ENCODE assay signal across 28 mouse cellular contexts in genomic region chr3:78795951-78796455, GRCm38 (mm10).
DNase-seq lines count a peak whose midpoint lies in the region; ATAC-seq and TF ChIP-seq lines count a peak whose summit lies in the region.
"Had no signal": no experiment of that assay in that cellular context is flagged by ENCODE, and none has a peak within 500 bp of the region (broad histone marks: within the 10 kb centered on the region; RNA-seq: fewer than 3 reads in every experiment).

No protein-coding gene starts in this region.

- H3K79me2 ChIP-seq in liver, adult 2 months (ENCODE audit: control insufficient read depth, insufficient read depth, low read length): no peaks in the 10 kb centered on the region

- no peak overlapping the region for H3K4me2 ChIP-seq in liver, embryonic 12.5 days
- H3K4me2 ChIP-seq: embryonic facial prominence, embryonic 13.5 days; heart, embryonic 15.5 days; hindbrain, embryonic 12.5 days; intestine, embryonic 15.5 days; midbrain, embryonic 12.5 days; stomach, embryonic 15.5 days had no signal

- H3K27ac ChIP-seq in liver, adult 2 months (replicated peaks; ENCODE audit: insufficient read depth, low read depth, low read length): no peak overlapping the region
- H3K27ac ChIP-seq in liver, embryonic 12.5 days: no peak overlapping the region
- H3K27ac ChIP-seq: embryonic facial prominence, embryonic 13.5 days; heart, embryonic 15.5 days; hindbrain, embryonic 12.5 days; hindbrain, postnatal 0 days; intestine, embryonic 15.5 days; midbrain, embryonic 12.5 days; stomach, embryonic 15.5 days had no signal

- H3K9me3 ChIP-seq in liver, embryonic 12.5 days (replicated peaks): no peaks in the 10 kb centered on the region
- H3K9me3 ChIP-seq: G1E; heart, embryonic 15.5 days; hindbrain, embryonic 12.5 days; intestine, embryonic 15.5 days; megakaryocyte, embryonic 14.5 days; midbrain, embryonic 12.5 days; stomach, embryonic 15.5 days had no signal

- 86% methylated on average over 4 of the region's 4 CpGs for WGBS in liver, adult 2 months
- 70% methylated on average over 4 of the region's 4 CpGs for WGBS in liver, embryonic 12.5 days (ENCODE audit: insufficient replicate concordance)

- no peak for TF ChIP-seq CTCF in liver, adult 2 months (IDR thresholded peaks at IDR 0.05; ENCODE audit: low read depth, low read length)

- H3K4me3 ChIP-seq in liver, adult 2 months (ENCODE audit: insufficient read depth, low read depth, low read length): no peak overlapping the region
- no peak overlapping the region for H3K4me3 ChIP-seq in liver, embryonic 12.5 days
- H3K4me3 ChIP-seq: embryonic facial prominence, embryonic 13.5 days; erythroblast, embryonic 14.5 days; heart, embryonic 15.5 days; hindbrain, embryonic 12.5 days; intestine, embryonic 15.5 days; megakaryocyte, embryonic 14.5 days; midbrain, embryonic 12.5 days; stomach, embryonic 15.5 days had no signal

- ATAC-seq in liver, embryonic 12.5 days: no peak
- ATAC-seq: hindbrain, postnatal 0 days; intestine, embryonic 15.5 days; Patski had no signal

- no peak for TF ChIP-seq POLR2A in liver, adult 2 months (IDR thresholded peaks at IDR 0.05; ENCODE audit: extremely low read depth, insufficient read depth, low read length)

- intact Hi-C loops in left cerebral cortex, postnatal 4 days (cut with DNase I): no loop called here

- H3K27me3 ChIP-seq in liver, adult 2 months (ENCODE audit: control insufficient read depth, insufficient read depth, low read length): no peaks in the 10 kb centered on the region
- H3K27me3 ChIP-seq in liver, embryonic 12.5 days (replicated peaks): no peaks in the 10 kb centered on the region
- H3K27me3 ChIP-seq: CH12.LX; embryonic facial prominence, embryonic 13.5 days; heart, embryonic 15.5 days; hindbrain, embryonic 12.5 days; intestine, embryonic 15.5 days; megakaryocyte, embryonic 14.5 days; midbrain, embryonic 12.5 days; stomach, embryonic 15.5 days had no signal

- no peaks in the 10 kb centered on the region for H3K36me3 ChIP-seq in liver, adult 2 months (ENCODE audit: control insufficient read depth, insufficient read depth, low read length)
- no peaks in the 10 kb centered on the region for H3K36me3 ChIP-seq in liver, embryonic 12.5 days
- H3K36me3 ChIP-seq: embryonic facial prominence, embryonic 13.5 days; G1E; heart, embryonic 15.5 days; hindbrain, embryonic 12.5 days; intestine, embryonic 15.5 days; midbrain, embryonic 12.5 days; stomach, embryonic 15.5 days had no signal

- peak; percentile 62 to 65 for DNase-seq in cerebellum, postnatal 10 days
- DNase-seq in cerebellum, adult 9-10 months: no peak
- DNase-seq in heart, adult 8-10 months (ENCODE audit: low spot score): peak; percentile 23
- no peak for DNase-seq in heart, adult 11 months
- peak; percentile 5 for DNase-seq in liver, adult 2 months (ENCODE audit: extremely low read depth, low read depth, low spot score)
- DNase-seq in R1 (ENCODE audit: low read depth, low spot score): peak; percentile 86
- DNase-seq in left cerebral cortex, postnatal 4 days: no peak
- DNase-seq: adrenal gland, postnatal 25 days; gastrocnemius, postnatal 25 days; heart, postnatal 36 days; kidney, adult 2 months; liver; lung, postnatal 36 days; right cerebral cortex, postnatal 25 days; thymus, postnatal 25 days had no signal

- no peak overlapping the region for H3K9ac ChIP-seq in liver, adult 2 months (ENCODE audit: low read depth, low read length)
- H3K9ac ChIP-seq in liver, embryonic 12.5 days: no peak overlapping the region
- H3K9ac ChIP-seq: embryonic facial prominence, embryonic 13.5 days; heart, embryonic 15.5 days; hindbrain, embryonic 12.5 days; intestine, embryonic 15.5 days; midbrain, embryonic 12.5 days; stomach, embryonic 15.5 days had no signal

- no peaks in the 10 kb centered on the region for H3K4me1 ChIP-seq in liver, adult 2 months (ENCODE audit: control insufficient read depth, insufficient read depth, low read length)
- H3K4me1 ChIP-seq in liver, embryonic 12.5 days: no peaks in the 10 kb centered on the region
- H3K4me1 ChIP-seq: embryonic facial prominence, embryonic 13.5 days; heart, embryonic 15.5 days; hindbrain, embryonic 12.5 days; intestine, embryonic 15.5 days; megakaryocyte, embryonic 14.5 days; stomach, embryonic 15.5 days had no signal

Comparison
In these comparisons a context has a peak if more than half of its experiments do, and no peak if none do; other contexts are left out.
1. DNase-seq: peak in cerebellum, postnatal 10 days (2 of 2), heart, adult 8-10 months (single experiment), liver, adult 2 months (single experiment) and R1 (single experiment); none in cerebellum, adult 9-10 months (single experiment), heart, adult 11 months (single experiment) and left cerebral cortex, postnatal 4 days (single experiment).